Mouse (Mus musculus) adrenal gland, postnatal 25 days (tissue): Measurements from ENCODE around the gene Dip2b. TPM values are rescaled to one million over a fixed set of nuclear protein-coding genes. Genes with fewer than 3 reads are reported as not detected.

Experiments
- DNase-seq: peaks from one replicate; pipeline ENCODE4 v3.0.0; 2021; ENCODE audit warnings: mixed read lengths
- long read RNA-seq: library from polyadenylated mRNA; stranded (forward); transcript quantifications from one replicate; pipeline ENCODE4 v2.0.0, GENCODE M21; 2021
- total RNA-seq: library from RNA; stranded (reverse); gene quantifications from 2 replicates; pipeline ENCODE4 v1.2.3, GENCODE M21; 2021

Gene Dip2b
- total RNA-seq = 17.9 and 19.9 TPM in 2 replicates
- long read RNA-seq, partial matches to known transcripts = 0 of 6 reads
- long read RNA-seq, other reads (novel, unspliced or antisense) = 6 of 6 reads

GRCm38 (mm10) chr15:100038470-100038971, at the start of gene Dip2b:
TSS of gene Dip2b (plus strand) at chr15:100038664.
- peak; percentile 99 for DNase-seq

- no peak for DNase-seq
These were observed 45.4 kb upstream of the Dip2b start for GRCm38 (mm10) chr15:99993100-99993499.

- DNase-seq = no peak
These were observed 41.2 kb upstream of the Dip2b start for GRCm38 (mm10) chr15:99997114-99997804.

- no peak for DNase-seq
These were observed 39.1 kb upstream of the Dip2b start for GRCm38 (mm10) chr15:99999390-99999789.

- DNase-seq = no peak
These were observed 33.7 kb upstream of the Dip2b start for GRCm38 (mm10) chr15:100004677-100005273.

- DNase-seq = no peak
These were observed 32.3 kb upstream of the Dip2b start for GRCm38 (mm10) chr15:100006180-100006579.

- no peak for DNase-seq
These were observed 20.1 kb upstream of the Dip2b start for GRCm38 (mm10) chr15:100018280-100018899.

- DNase-seq = no peak
These were observed 17.3 kb upstream of the Dip2b start for GRCm38 (mm10) chr15:100021175-100021574.

GRCm38 (mm10) chr15:100022923-100023322, 15.5 kb upstream of the Dip2b start:
- DNase-seq = peak; percentile 20

- DNase-seq = no peak
These were observed 13.2 kb upstream of the Dip2b start for GRCm38 (mm10) chr15:100025076-100025834.

- no peak for DNase-seq
These were observed 10.3 kb upstream of the Dip2b start for GRCm38 (mm10) chr15:100028133-100028532.

- DNase-seq = no peak
These were observed 9.0 kb upstream of the Dip2b start for GRCm38 (mm10) chr15:100029497-100029896.

- no peak for DNase-seq
These were observed 8.6 kb upstream of the Dip2b start for GRCm38 (mm10) chr15:100029900-100030299.

- no peak for DNase-seq
These were observed 5.9 kb upstream of the Dip2b start for GRCm38 (mm10) chr15:100032546-100032945.

GRCm38 (mm10) chr15:100039001-100039701, 687 bp downstream of the Dip2b start:
- DNase-seq = peak; percentile 48

GRCm38 (mm10) chr15:100040541-100041266, 2.2 kb downstream of the Dip2b start:
- DNase-seq = no peak

GRCm38 (mm10) chr15:100041267-100042047, 3.0 kb downstream of the Dip2b start:
- DNase-seq = no peak

- no peak for DNase-seq
These were observed 3.6 kb downstream of the Dip2b start for GRCm38 (mm10) chr15:100042048-100042400.

GRCm38 (mm10) chr15:100045576-100045975, 7.1 kb downstream of the Dip2b start:
- DNase-seq = no peak

GRCm38 (mm10) chr15:100049496-100050087, 11.1 kb downstream of the Dip2b start:
- no peak for DNase-seq
